Mouse (Mus musculus) olfactory bulb, adult 2 months (tissue): ENCODE measurements around the gene Tfap2e. TPM values are rescaled to one million over a fixed set of nuclear protein-coding genes. Genes with fewer than 3 reads are reported as not detected.
A peak's percentile ranks its signal among the peaks of the same experiment; 100 is the strongest.

ENCODE experiments used
- H3K27ac ChIP-seq: fragments of 200-500 bp; 2 replicates; pipeline ENCODE4 v1.5.1; 2012; ENCODE audit warnings: low read depth, low read length; ENCODE audit not compliant: insufficient read depth
- H3K4me1 ChIP-seq: fragments of 200-500 bp; 2 replicates; pipeline ENCODE4 v1.6.1; 2012; ENCODE audit warnings: low read length; ENCODE audit not compliant: control insufficient read depth, insufficient read depth
- H3K4me3 ChIP-seq: fragments of 200-500 bp; 2 replicates; pipeline ENCODE4 v1.5.1; 2012; ENCODE audit warnings: mild to moderate bottlenecking, low read depth, low read length, moderate library complexity; ENCODE audit not compliant: insufficient read depth
- CTCF ChIP-seq: fragments of 200-500 bp; IDR thresholded peaks from 2 replicates; pipeline ENCODE4 v1.5.1; 2012; ENCODE audit warnings: low read depth, mild to moderate bottlenecking, low read length, moderate library complexity; ENCODE audit not compliant: insufficient read depth
- POLR2A ChIP-seq: fragments of 200-500 bp; IDR thresholded peaks from 2 replicates; pipeline ENCODE4 v1.6.1; 2012; ENCODE audit warnings: mild to moderate bottlenecking, low read depth, low read length, moderate library complexity; ENCODE audit not compliant: insufficient read depth
- WGBS: fragments of 180-500 bp; shearing (Covaris S2); methylation state at CpG from one replicate; pipeline ENCODE4 v1.1.7; 2018; 5-methylcytosine and 5-hydroxymethylcytosine counted together
- polyA plus RNA-seq: library from polyadenylated mRNA; stranded (reverse); fragments of >200 nt; gene quantifications from 2 replicates; pipeline ENCODE4 v1.2.4, GENCODE M21; 2012; ENCODE audit warnings: low replicate concordance; ENCODE audit not compliant: missing spikeins, insufficient read depth, insufficient read length

Gene Tfap2e
- polyA plus RNA-seq, 1 experiment: not detected

DNA sequence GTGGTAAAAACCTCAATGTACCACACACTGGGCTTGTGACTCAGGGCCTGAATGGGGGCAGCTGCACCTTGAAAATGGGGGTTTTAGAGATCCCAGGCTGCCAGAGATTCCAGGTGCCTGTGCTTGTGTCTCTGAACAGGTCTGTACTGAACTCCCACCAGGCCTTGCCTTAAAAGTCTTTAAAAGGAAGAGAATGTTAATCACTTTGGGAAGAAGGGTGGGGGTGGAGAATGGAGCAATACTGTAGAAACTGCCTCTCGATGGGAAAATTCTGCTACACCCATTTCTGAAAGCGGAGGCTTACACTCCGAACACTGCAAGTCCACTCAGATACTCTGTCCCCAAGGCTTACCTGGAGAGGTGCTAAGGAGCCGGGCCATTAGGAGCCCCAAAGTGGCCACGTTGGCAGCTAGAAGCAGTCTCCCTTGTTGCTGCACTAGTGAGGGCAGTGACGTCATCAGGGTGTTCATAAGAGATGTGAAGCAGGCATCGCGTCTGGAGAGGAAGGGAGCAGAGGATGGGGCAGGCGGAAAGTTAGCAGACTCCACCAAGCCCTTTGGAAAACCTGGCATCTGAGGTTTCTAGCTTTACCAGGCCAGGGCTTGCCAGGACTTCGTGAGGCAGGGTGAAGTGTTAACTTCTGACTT is 10.3 kb upstream of the Tfap2e start:
- 53% methylated on average over 10 of the region's 10 CpGs for WGBS
- H3K27ac ChIP-seq: no peak overlapping the region
- no peak overlapping the region for H3K4me3 ChIP-seq
- no peak for TF ChIP-seq CTCF
- no peak for TF ChIP-seq POLR2A
- H3K4me1 ChIP-seq: peaks cover 58% of the 10 kb centered on the region

DNA sequence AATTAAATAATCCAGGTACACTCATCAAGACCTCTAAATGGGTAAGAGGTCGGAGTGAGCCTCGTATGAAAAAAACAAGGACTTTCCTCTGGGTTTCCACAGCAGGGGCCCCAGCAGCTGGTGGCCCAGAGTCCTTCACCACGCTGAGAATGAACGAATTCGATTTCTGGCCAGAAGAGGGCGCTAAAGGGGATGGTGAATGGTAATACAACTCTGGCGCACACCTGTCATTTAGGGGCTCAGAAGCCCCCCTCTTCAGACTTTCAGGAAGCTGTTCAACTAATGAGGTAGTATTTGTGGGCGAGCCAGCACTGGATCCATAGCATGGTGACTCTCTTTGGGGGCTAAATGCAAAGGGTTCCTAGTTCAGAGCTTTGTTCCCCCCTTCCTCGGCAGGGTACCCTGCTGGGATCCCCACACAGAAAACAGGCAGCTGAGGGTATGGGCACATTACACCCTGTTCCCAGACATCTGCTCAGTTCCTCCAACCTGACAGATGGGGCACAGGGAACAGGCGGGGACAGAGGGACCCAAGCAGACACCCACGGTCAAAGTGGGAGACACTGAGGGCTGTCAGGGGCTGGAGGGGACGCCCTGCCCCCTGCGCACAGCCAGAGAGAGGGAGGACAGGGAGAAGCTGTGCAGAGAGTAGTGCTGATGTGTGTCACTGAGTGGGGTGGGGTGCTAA is 9.6 kb upstream of the Tfap2e start:
- Histone ChIP-seq H3K4me1 (peaks cover 53% of the 10 kb centered on the region), H3K27ac (no peak overlapping the region), H3K4me3 (no peak overlapping the region)
- TF ChIP-seq CTCF (peak; percentile 66; the same call in 1 of the 2 replicates), POLR2A (no peak)
- WGBS: 29% methylated on average over 13 of the region's 13 CpGs

DNA sequence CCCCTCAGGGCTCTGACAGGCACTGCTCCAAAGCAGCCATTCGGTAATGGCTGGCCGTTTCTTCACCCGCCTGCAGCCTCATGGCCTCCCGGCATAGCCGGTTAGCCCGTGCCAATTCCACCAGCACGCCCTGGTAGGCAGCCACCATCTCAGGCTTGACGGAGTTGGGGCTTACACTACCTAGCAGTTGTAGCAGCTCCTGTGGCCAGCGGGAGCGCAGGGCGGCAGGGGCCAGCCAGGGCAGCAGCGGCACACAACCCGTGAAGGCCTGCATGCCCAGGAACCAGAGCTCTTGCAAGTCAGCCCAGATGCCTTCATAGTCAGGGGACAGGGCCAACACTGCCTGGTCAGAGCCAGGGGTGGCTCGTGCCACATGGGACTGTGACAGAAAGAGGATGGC is 8.8 kb upstream of the Tfap2e start:
- whole genome bisulfite sequencing: 71% methylated on average over 14 of the region's 14 CpGs
- Histone ChIP-seq H3K4me1 (peaks cover 45% of the 10 kb centered on the region), H3K27ac (no peak overlapping the region), H3K4me3 (no peak overlapping the region)
- TF ChIP-seq POLR2A (no peak), CTCF (no peak)

DNA sequence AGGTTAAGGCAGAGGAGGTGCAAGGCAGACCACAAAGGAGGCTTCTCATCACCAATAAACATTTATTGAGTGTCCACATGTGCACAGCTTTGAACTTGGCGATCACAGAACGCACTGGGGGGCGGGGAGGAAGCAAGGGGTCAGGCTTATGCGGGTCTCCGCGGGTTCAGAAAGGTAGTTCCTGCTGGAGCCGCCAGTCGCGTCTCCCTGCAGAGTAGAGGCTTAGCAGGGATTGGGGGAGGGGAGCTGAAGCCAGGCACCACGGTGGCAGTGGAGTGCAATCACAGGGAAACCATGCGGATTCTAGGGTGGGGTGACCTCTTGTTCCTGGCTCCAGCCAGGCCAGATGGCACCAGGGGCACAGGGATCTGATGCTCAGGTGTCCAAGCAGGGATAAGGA is 7.7 kb upstream of the Tfap2e start:
- WGBS: 28% methylated on average over 11 of the region's 11 CpGs
- no peak for TF ChIP-seq CTCF
- TF ChIP-seq POLR2A: no peak

DNA sequence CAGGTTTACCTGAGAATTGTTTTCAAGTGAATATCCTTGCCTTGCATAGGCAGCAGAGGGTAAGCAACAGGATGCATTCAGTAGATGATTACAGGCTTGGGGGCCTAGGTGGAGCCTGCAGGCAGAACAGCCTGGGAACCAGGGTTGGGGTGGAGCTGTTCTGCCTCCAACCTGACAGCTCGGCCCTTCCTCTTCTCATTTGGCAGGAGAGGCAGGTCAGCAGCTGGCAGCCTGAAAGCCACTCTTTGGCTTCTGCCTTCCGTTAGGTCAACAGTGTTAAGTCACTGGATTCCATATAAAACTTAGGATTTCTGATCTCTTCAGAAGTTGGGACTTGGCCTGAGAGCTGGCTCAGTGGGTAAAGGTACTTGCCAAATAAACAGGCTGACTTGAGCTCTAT is 6.9 kb upstream of the Tfap2e start:
- TF ChIP-seq CTCF: no peak
- TF ChIP-seq POLR2A: no peak
- WGBS: 22% methylated on average over 2 of the region's 2 CpGs
- no peak overlapping the region for H3K27ac ChIP-seq

More for the DNA sequence above, 7.7 kb upstream of the Tfap2e start:
- H3K4me3 ChIP-seq: no peak overlapping the region
- no peak overlapping the region for H3K27ac ChIP-seq
- H3K4me1 ChIP-seq: peaks cover 41% of the 10 kb centered on the region

DNA sequence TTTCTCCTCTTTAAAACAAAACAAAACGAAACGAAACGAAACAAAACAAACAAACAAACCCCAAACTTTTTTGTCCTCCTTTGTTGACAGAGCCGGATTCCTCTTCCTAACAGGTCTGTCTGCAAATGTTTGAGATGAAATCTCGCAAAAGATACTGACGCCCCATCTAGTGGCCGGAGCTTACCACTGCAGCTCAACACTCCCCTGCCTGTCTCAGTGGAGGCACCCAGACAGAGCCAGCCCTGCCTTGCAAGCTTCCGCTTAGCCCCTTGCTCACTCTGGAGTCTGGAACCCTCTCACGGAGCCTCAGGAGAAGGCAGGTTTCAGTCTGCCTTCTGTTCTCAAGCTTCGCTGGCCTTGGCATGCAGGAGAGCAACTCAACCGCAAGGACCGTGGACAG is 5.4 kb upstream of the Tfap2e start:
- WGBS: 4% methylated on average over 12 of the region's 12 CpGs
- H3K27ac ChIP-seq: no peak overlapping the region
- H3K4me3 ChIP-seq: no peak overlapping the region
- TF ChIP-seq CTCF (peak; percentile 63), POLR2A (no peak)
- H3K4me1 ChIP-seq: peaks cover 28% of the 10 kb centered on the region

More for the DNA sequence above, 6.9 kb upstream of the Tfap2e start:
- Histone ChIP-seq H3K4me3 (no peak overlapping the region), H3K4me1 (peaks cover 37% of the 10 kb centered on the region)

DNA sequence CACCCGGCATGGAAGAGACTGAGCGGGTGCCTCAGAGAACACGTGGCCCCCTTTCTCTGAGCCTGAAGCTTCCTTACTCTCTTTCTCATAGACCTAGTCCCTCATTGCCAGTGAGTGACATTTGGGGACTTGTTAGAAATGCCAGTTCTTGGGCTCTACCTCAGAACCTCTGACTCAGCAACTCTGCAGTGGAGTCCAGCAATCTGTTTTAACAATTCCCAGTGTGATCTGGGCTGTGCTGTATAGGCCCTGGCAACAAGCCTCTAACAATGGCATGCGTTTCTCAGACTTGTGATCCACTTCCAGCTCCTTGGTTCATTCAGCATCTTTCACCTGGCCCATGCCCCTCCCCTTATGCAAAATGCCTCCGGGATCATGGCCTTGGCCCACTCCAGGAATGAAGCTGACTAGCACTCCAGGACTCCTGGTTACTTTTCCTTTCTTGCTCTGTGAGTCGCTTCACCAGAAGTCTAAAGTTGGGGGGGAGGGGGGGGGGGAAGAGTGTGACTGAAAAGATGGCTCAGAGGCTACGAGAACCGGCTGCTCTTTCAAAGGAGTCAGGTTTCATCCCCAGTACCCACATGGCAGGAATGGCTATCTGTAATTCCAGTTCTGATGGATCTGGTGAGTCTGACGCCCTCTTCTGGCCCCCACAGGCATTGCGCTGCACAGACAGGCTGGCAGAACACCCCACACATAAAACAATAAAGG is 4.1 kb upstream of the Tfap2e start:
- no peak overlapping the region for H3K27ac ChIP-seq
- H3K4me3 ChIP-seq: no peak overlapping the region
- peaks cover 29% of the 10 kb centered on the region for H3K4me1 ChIP-seq
- TF ChIP-seq POLR2A: no peak
- TF ChIP-seq CTCF: no peak
- 44% methylated on average over 10 of the region's 10 CpGs for WGBS

DNA sequence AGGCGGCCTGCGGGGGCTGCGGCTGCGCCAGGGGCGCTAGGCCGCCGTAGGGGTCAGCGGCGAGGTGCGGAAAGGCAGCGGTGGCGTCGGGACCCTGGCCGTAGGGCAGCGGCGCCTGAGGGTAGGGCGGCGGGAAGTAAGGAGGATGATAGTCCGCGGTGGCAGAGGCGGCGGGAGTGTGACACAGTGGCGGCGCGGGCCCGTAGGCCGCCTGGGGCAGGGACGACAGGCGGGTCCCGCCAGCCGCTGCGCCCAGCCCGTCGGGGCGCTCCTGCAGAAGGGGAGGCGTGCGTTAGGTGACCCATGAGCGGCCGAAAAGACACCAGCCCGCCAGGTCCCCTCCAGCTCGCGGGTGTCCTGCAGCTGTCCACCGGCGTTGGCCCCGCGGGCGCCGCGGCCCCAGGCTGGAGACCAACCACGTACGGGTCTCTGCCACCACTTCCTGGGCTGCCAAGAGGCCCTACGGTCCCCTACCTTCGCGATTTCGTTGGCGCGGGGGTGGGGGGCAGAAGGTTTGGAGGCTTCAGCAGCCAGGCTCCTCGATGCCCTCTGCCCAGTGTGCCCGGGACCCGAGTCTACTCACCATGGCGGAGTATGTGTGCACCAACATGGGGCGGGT is 549 bp downstream of the Tfap2e start:
- no peak overlapping the region for H3K27ac ChIP-seq
- H3K4me3 ChIP-seq: peak overlapping the region; percentile 22; the same call in 1 of the 2 replicates
- 1% methylated on average over 61 of the region's 62 CpGs for WGBS
- TF ChIP-seq POLR2A (no peak), CTCF (no peak)
- H3K4me1 ChIP-seq: peaks cover 17% of the 10 kb centered on the region

DNA sequence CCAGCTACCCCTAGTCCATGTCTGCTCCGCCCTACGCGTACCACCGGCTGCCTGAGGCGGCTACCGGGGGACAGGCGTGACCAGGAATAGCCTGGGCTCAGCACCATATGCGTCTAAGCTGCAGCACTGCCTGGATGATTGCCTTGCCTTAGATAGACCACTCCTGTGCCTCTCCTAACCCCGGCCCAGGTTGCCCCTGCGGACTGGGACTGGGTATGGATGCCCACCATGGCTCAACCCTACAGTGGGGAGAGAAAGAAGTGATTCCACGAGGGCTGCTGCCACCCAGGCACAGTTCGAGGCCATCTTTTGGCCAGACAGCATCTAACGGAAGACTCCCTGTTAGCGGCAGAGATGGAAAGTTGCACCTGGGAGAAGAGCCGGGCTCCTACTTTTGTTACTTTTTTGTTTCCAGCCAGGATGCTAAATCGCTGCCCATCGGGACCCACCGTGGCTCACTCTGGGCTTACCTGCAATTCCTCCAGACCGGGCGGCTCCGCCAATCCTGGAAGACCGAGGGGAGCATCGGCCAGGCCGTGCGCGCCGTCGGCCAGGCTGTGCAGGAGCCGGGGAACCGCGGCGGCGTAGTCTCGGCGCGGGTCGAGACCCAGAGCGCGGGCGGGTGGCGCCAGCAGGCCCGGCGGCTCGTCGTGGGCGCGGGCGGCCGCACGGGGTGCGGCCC is 1.2 kb downstream of the Tfap2e start:
- H3K4me1 ChIP-seq: peaks cover 17% of the 10 kb centered on the region
- TF ChIP-seq POLR2A: no peak
- TF ChIP-seq CTCF: no peak
- H3K4me3 ChIP-seq: no peak overlapping the region
- no peak overlapping the region for H3K27ac ChIP-seq
- WGBS: 10% methylated on average over 51 of the region's 51 CpGs
